Mouse (Mus musculus): ENCODE data around the gene Cnot8.

The Cnot8 gene

DNA sequence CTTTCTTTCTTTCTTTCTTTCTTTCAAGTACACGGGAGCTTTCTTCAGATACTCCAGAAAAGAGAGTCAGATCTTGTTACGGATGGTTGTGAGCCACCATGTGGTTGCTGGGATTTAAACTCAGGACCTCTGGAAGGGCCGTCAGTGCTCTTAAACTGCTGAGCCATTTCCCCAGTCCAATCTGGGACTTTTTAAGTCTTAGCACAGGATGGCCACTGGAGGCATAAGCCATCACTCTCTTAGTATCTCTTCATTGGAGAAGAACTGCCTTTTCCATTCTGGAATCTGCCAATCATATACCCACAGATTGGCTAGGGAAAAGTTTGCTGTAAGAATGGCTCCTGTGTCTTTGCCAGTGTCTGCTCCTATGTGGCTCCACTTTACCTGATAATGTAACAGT lies 3.1 kb downstream of the Cnot8 start:
- DNase-seq: no peak

GRCm38 (mm10) chr11:58107664-58108337 lies 3.8 kb downstream of the Cnot8 start:
- no peak for DNase-seq

- DNase-seq: no peak
Measured at GRCm38 (mm10) chr11:58116560-58116959, 12.6 kb downstream of the Cnot8 start.

DNA sequence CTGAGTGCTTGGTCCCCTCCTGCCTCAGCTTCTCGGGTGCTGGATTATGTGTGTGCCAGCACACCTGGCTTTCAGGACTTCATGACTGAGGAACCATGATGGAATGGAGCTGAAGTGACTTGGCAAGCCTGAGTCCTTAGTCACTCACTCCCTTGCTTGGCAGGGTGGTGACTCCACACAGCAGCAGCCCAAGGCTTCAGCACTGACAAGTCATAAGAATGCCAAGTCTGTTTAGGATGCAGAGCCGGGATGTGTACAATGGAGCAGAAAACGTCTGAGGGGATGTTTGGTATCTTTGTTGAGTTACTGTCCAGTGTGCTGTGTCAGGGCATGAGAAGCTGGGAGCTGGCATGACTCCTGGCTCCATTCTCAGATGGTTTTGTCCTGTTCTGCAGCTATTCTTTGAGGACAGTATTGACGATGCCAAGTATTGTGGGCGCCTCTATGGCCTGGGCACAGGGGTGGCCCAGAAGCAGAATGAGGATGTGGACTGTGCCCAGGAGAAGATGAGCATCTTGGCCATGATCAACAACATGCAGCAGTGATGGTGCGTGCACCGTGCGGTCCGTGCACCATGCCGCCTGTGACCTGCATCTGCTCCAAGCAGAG lies 13.2 kb downstream of the Cnot8 start:
- no peak for DNase-seq

DNA sequence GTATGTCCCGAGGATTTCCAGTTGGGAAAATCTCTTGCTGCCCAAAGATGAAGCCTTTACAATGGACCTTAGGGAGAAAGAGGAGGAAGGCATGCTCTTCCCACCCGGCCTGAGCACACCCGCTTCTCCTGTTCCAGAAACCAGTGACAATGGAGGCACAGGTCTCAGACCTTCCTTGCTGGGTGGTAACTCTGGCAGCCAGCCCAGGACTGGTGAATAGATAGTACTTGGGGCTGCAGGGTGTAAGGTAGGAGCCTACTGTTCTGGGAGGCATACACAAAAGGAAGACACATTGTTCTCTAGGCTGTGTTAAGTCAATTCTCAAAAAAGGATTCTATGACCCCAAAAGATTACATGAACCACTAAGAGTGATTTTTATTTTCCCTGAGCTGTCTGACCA lies 16.7 kb downstream of the Cnot8 start:
- no peak for DNase-seq

GRCm38 (mm10) chr11:58121351-58121750 lies 17.4 kb downstream of the Cnot8 start:
- no peak for DNase-seq

- no peak for DNase-seq
Measured at GRCm38 (mm10) chr11:58123711-58124110, 19.8 kb downstream of the Cnot8 start.

GRCm38 (mm10) chr11:58125021-58125420 lies 21.1 kb downstream of the Cnot8 start:
- DNase-seq: no peak

DNA sequence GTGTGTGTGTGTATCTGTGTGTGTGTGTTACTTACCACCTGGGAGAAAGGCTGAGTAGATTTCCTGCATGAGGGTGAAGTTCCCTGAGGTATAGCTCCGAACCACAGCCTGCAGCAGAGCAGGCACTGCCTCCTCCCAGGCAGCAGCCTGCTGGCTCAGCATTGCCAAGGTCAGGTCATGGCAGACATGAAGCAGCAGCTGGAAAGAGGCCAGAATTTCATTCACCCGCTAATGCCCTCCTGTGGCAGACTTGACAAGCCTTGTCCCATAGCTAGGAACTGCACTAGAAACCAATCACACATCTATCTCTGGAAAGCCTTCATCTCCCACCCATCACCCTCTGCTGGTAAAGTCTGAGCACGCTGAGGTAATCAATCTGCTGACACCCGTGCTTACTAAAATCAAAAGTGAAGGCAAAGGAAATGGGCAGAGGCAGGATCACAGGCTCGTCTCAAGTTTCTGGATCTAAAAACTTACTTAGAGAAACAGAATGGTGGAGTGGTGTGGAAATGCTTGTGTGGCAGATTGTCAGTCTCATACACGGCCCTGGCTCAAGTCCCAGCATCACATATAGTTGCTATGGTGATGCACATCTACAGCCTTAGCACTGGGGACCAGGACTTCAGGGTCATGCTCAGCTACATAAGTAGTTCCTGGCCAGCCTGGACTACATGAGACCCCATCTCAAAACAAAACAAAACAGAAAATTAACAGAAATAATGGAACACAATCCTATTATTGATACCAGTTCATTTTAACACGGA lies 22.6 kb downstream of the Cnot8 start:
- peak in 1 of 2 experiments; percentile 11 for DNase-seq

- DNase-seq: no peak
Measured at GRCm38 (mm10) chr11:58127544-58127943, 23.6 kb downstream of the Cnot8 start.

DNA sequence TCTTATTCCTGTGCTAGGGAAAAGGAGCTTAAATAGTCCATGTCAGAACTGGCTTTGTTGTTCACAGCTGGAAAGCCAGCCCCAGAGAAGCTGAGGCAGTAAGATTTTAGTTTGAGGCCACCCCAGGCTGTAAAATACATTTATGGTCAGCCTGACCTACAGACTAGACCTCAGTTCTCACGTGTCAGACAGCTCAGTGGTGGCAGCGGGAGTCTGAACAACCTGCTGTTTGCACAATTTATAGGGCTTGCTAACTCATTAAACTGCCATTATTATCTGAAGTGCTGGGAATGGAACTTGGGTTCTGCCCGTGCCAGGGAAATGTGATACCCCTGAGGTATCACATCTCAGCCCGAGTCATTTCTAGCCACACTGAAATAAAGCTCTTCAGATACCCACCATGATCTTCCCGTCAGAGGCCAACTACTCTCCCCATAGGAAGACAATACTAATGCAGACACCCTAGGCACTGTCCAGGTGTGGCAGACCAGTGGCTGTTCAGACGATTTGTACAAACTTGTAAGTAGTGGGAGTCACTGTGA lies 25.4 kb downstream of the Cnot8 start:
- no peak for DNase-seq

- no peak for DNase-seq
Measured at GRCm38 (mm10) chr11:58132026-58132425, 28.1 kb downstream of the Cnot8 start.

DNA sequence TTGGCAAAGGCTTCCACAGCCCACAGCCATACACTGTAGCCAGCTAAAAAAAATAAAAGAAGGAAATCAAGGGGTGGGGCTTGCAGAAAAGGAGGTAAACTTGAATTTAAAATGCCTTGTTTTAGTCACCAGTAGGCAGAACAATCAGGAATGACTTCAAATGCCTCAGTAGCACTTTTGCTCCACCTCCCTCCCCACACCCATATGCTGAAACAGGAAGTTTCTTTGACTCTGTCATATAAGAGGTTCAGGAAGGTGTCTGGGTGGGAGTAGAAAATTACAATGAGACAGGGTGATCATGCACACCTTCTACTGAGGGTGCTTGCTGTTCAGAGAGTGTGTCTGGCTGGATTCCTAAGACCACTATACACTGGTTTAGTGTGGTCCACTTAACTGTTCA lies 30.9 kb downstream of the Cnot8 start:
- DNase-seq: no peak

GRCm38 (mm10) chr11:58135296-58135695 lies 31.3 kb downstream of the Cnot8 start:
- no peak for DNase-seq

- DNase-seq: no peak
Measured at GRCm38 (mm10) chr11:58136677-58137076, 32.7 kb downstream of the Cnot8 start.

GRCm38 (mm10) chr11:58138821-58139220 lies 34.9 kb downstream of the Cnot8 start:
- DNase-seq: no peak

GRCm38 (mm10) chr11:58139466-58139865 lies 35.5 kb downstream of the Cnot8 start:
- DNase-seq: no peak

- no peak for DNase-seq
Measured at GRCm38 (mm10) chr11:58143704-58144426, 39.9 kb downstream of the Cnot8 start.

DNA sequence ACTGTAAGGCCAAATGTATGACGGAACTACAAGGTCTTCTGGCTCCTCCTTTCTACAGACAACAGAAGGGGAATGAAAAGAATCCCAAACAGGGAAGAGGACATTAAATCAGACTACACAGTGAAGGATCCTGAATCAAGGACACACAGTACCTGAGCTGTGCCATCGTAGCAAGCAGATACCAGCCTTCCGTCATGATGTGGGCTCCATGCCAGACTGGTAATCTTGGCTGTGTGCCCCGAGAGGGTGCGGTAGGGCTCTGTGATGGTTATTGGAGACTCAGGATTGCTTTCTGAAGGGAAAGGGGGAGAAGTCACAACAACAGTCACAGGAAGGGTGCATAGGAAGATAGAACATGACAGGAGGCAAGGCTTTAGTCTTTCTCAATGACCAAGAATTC lies 42.3 kb downstream of the Cnot8 start:
- DNase-seq: no peak

GRCm38 (mm10) chr11:58155458-58155857 lies 51.5 kb downstream of the Cnot8 start:
- no peak for DNase-seq

DNA sequence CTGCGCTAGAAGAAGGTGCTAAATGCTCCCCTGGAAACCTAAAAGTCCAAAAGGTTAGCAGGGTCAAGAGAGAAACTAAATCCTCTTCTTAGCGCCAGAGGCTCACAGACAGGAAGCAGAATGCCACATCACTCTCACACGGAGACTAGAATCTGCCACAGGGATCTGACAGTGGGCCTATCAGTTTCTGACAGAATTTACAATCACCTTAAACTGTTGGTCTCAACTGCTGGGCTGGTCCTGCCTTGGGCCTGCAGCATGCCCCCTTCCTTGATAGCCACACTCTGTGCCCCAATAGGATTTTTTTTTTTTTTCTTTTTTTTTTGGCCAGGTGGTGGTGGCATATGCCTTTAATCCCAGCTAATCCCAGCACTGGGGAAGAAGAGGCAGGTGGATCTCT lies 52.9 kb downstream of the Cnot8 start:
- DNase-seq: no peak

- DNase-seq: no peak
Measured at GRCm38 (mm10) chr11:58165072-58165471, 61.1 kb downstream of the Cnot8 start.

DNA sequence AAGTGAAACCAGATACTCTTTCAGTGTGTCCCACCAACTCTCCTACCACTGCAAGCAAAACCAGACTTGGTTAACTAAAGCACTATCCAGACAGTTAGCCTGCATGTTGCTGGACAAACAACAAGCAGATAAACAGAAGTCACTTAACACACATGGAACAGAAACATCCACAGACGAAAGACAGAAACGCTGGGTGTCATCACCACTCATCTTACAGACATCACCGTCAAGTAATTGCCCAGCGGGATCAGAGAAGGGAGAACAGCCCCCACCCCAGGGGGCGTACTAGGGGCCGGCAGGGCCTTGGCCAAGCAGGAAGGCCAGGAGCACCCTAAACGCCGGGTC lies 63.8 kb downstream of the Cnot8 start:
- no peak for DNase-seq
